In the genomic region with DNA sequence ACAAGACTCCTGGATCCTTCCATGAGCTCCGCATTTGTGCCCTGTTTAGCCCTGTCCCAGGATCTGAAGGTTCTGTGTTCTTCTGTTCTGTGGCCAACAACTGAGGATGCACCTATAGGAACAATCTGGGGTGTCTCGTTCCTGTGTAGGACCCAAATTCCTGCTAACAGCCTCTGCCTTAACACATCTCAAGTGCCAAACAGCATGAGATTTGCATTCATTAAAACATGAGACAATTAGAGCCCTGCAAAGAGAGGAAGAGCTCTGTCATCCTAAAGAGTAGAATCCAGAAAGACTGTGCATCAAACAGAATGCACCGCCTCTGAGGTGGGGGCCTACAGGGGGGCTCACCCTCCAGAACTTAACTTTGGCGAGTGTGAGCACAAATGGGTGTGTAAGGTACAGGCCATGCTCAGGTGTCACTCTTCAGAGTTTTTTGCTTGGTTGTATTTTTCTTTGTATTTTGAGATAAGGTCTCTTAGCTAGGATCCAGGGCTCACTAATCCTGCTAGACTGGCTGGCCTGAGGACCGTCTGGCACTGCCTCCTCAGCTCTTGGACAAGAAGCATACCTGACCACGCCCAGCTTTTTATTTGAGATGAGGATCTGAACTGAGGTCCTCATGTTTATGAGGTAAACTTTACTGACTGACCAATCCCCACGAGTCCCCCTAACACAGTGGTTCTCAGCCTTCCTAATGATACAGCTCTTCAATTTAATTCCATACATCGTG, we compare ENCODE assay signal across 20 mouse cellular contexts. TPM values are rescaled to one million over a fixed set of nuclear protein-coding genes. Genes with fewer than 3 reads are reported as not detected.
DNase-seq lines count a peak whose midpoint lies in the region; ATAC-seq and TF ChIP-seq lines count a peak whose summit lies in the region.
"Had no signal": no experiment of that assay in that cellular context is flagged by ENCODE, and none has a peak within 500 bp of the region (broad histone marks: within the 10 kb centered on the region; RNA-seq: fewer than 3 reads in every experiment).

No protein-coding gene starts in this region.

- peak overlapping the region; percentile 20; the same call in 1 of the 2 replicates for H3K9ac ChIP-seq in heart, embryonic 16.5 days (ENCODE audit: low read length)
- no peak overlapping the region for H3K9ac ChIP-seq in lung, postnatal 0 days (replicated peaks; ENCODE audit: low read depth)
- H3K9ac ChIP-seq in stomach, postnatal 0 days (ENCODE audit: low read length) = no peak overlapping the region
- H3K9ac ChIP-seq: hindbrain, embryonic 14.5 days; kidney, embryonic 15.5 days; liver, embryonic 15.5 days had no signal

- no peak for DNase-seq in frontal cortex, postnatal 10 days (ENCODE audit: low spot score in 2 of 2)
- DNase-seq in heart, adult 11 months = no peak
- DNase-seq in lung, postnatal 0 days (ENCODE audit: low spot score) = peak; percentile 55
- DNase-seq in lung, adult 2 months = no peak
- no peak for DNase-seq in stomach, postnatal 0 days (ENCODE audit: low spot score)
- DNase-seq: cerebellum, adult 9-10 months; gastrocnemius, postnatal 10 days; heart, postnatal 10 days; kidney, postnatal 4 days; layer of hippocampus, adult 9-11 months; lung, postnatal 36 days; right cerebral cortex, postnatal 14 days; thymus, postnatal 14 days had no signal

- peak; percentile 90 for ATAC-seq in frontal cortex, adult (ENCODE audit: low TSS enrichment)
- ATAC-seq in heart, embryonic 16.5 days (replicated peaks; ENCODE audit: extremely low read depth, insufficient read depth, low FRiP score) = no peak
- ATAC-seq in lung, postnatal 0 days = peak; percentile 78
- peak; percentile 48 for ATAC-seq in stomach, postnatal 0 days (ENCODE audit: low FRiP score, low TSS enrichment)

- H3K27me3 ChIP-seq in heart, embryonic 16.5 days (ENCODE audit: control insufficient read depth, insufficient read depth, low read length) = no peaks in the 10 kb centered on the region
- H3K27me3 ChIP-seq in lung, postnatal 0 days (replicated peaks; ENCODE audit: insufficient read depth, low read length) = no peaks in the 10 kb centered on the region
- H3K27me3 ChIP-seq in stomach, postnatal 0 days (ENCODE audit: control insufficient read depth, insufficient read depth, low read length) = no peaks in the 10 kb centered on the region
- H3K27me3 ChIP-seq: kidney, embryonic 15.5 days; liver, embryonic 15.5 days had no signal

- peaks cover 16% of the 10 kb centered on the region for H3K4me1 ChIP-seq in heart, embryonic 16.5 days (ENCODE audit: control insufficient read depth, insufficient read depth, low read length)
- H3K4me1 ChIP-seq in lung, postnatal 0 days (ENCODE audit: insufficient read depth, low read depth, low read length) = peaks cover 7% of the 10 kb centered on the region
- peaks cover 8% of the 10 kb centered on the region; the same call in 1 of the 2 replicates for H3K4me1 ChIP-seq in lung, adult 2 months (ENCODE audit: control insufficient read depth, insufficient read depth, low read length)
- H3K4me1 ChIP-seq in stomach, postnatal 0 days (replicated peaks; ENCODE audit: control insufficient read depth, insufficient read depth) = peaks cover 6% of the 10 kb centered on the region; the same call in 1 of the 2 replicates

- TF ChIP-seq POLR2A in lung, adult 2 months (IDR thresholded peaks at IDR 0.05; ENCODE audit: borderline replicate concordance, extremely low read depth, low read depth, low read length) = no peak

- H3K9me3 ChIP-seq in heart, embryonic 16.5 days (replicated peaks; ENCODE audit: control insufficient read depth, low read length) = no peaks in the 10 kb centered on the region
- no peaks in the 10 kb centered on the region for H3K9me3 ChIP-seq in lung, postnatal 0 days (ENCODE audit: low read length)
- H3K9me3 ChIP-seq in stomach, postnatal 0 days (ENCODE audit: control insufficient read depth, low read length) = no peaks in the 10 kb centered on the region
- H3K9me3 ChIP-seq: kidney, embryonic 15.5 days; limb, embryonic 10.5 days; liver, embryonic 15.5 days had no signal

- no peak for TF ChIP-seq CTCF in lung, postnatal 0 days (IDR thresholded peaks at IDR 0.05)
- no peak for TF ChIP-seq CTCF in lung, adult 2 months (IDR thresholded peaks at IDR 0.05; ENCODE audit: insufficient read depth, low read length)
- TF ChIP-seq CTCF in stomach, postnatal 0 days (IDR thresholded peaks at IDR 0.05; ENCODE audit: low read depth) = no peak

- no peak overlapping the region; the same call in 1 of the 2 replicates for H3K27ac ChIP-seq in heart, embryonic 16.5 days (ENCODE audit: low read length)
- no peak overlapping the region for H3K27ac ChIP-seq in lung, postnatal 0 days (ENCODE audit: low read length)
- no peak overlapping the region for H3K27ac ChIP-seq in stomach, postnatal 0 days (replicated peaks)
- H3K27ac ChIP-seq: hindbrain, embryonic 14.5 days; kidney, embryonic 15.5 days; left cerebral cortex, adult 2 months; limb, embryonic 10.5 days; liver, embryonic 15.5 days had no signal

- TF ChIP-seq EP300 in lung, postnatal 0 days (IDR thresholded peaks at IDR 0.05) = no peak
- TF ChIP-seq EP300 in stomach, postnatal 0 days (optimal IDR thresholded peaks at IDR 0.05) = no peak

- H3K4me2 ChIP-seq in heart, embryonic 16.5 days (ENCODE audit: low read depth, low read length) = no peak overlapping the region
- H3K4me2 ChIP-seq in lung, postnatal 0 days (replicated peaks; ENCODE audit: low read depth, low read length) = no peak overlapping the region
- no peak overlapping the region for H3K4me2 ChIP-seq in stomach, postnatal 0 days (replicated peaks; ENCODE audit: low read depth)
- H3K4me2 ChIP-seq: hindbrain, embryonic 14.5 days; kidney, embryonic 15.5 days; liver, embryonic 15.5 days had no signal

- H3K4me3 ChIP-seq in heart, embryonic 16.5 days (ENCODE audit: low read length) = no peak overlapping the region
- H3K4me3 ChIP-seq in lung, postnatal 0 days (ENCODE audit: low read depth, low read length) = no peak overlapping the region
- no peak overlapping the region for H3K4me3 ChIP-seq in lung, adult 2 months (replicated peaks; ENCODE audit: extremely low read depth, low read depth, low read length)
- no peak overlapping the region for H3K4me3 ChIP-seq in stomach, postnatal 0 days (ENCODE audit: low read depth, low read length)
- H3K4me3 ChIP-seq: kidney, embryonic 15.5 days; left cerebral cortex, adult 2 months; limb, embryonic 10.5 days; liver, embryonic 15.5 days had no signal

- WGBS in heart, embryonic 16.5 days = 75% methylated on average over 8 of the region's 8 CpGs
- WGBS in lung, postnatal 0 days = 70% methylated on average over 8 of the region's 8 CpGs
- whole genome bisulfite sequencing in lung, adult 2 months = 74% methylated on average over 8 of the region's 8 CpGs
- 69% methylated on average over 8 of the region's 8 CpGs for WGBS in stomach, postnatal 0 days

- H3K36me3 ChIP-seq in heart, embryonic 16.5 days (ENCODE audit: control insufficient read depth, insufficient read depth) = no peaks in the 10 kb centered on the region
- no peaks in the 10 kb centered on the region for H3K36me3 ChIP-seq in lung, postnatal 0 days (ENCODE audit: insufficient read depth, low read length)
- H3K36me3 ChIP-seq in stomach, postnatal 0 days (ENCODE audit: control insufficient read depth, insufficient read depth, low read length) = no peaks in the 10 kb centered on the region
- H3K36me3 ChIP-seq: kidney, embryonic 15.5 days; limb, embryonic 10.5 days; liver, embryonic 15.5 days had no signal

RNA-seq across cellular contexts. Expression of a gene that starts 15.2 kb away (rescaled TPM):
- polyA plus RNA-seq in heart, embryonic 16.5 days (2015; fragmentation: Nextera tagmentation; extraction: Ambion mirVana) = 8.4 and 9.3 TPM in 2 replicates
- polyA plus RNA-seq in lung, postnatal 0 days (2015; fragmentation: Nextera tagmentation; extraction: Ambion mirVana) = 7.4 and 7.6 TPM in 2 replicates
- polyA plus RNA-seq in lung, adult 2 months (2012; rRNA removed) = 9.7 and 10.1 TPM in 2 replicates
- 7.0 and 7.6 TPM in 2 replicates for polyA plus RNA-seq in stomach, postnatal 0 days (2015; fragmentation: Nextera tagmentation; extraction: Ambion mirVana)
